Mouse (Mus musculus) retina, postnatal 7 days (tissue): ENCODE results near the gene Gucy2g.
A peak's percentile ranks its signal among the peaks of the same experiment; 100 is the strongest.

Source experiments
- DNase-seq: peaks from one replicate; pipeline ENCODE4 v3.0.0-alpha.2; 2012; ENCODE audit warnings: low read depth, low spot score

Gucy2g gene

DNA sequence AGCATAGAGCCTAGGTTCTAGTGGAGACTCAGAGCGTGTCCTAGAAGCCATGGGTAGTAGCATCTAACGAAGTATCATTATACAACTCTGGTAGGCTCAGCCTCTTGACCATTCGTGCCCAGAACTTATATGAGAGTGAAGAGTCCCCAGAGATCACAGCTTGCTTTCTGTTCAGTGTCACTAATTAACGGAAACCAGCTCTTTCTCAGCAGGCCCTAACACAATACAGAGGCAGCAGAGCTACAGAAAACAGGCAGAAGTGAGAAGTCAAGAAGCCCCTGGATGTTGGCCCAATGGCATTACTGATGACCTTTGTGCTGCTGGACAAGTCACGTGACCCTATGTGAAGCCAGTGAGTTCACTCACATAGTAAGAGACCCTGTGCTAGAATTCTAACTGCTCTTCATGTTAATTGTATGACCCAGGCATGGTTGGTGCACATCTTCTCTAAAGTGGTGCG, at the start of gene Gucy2g:
TSS of gene Gucy2g (minus strand) at position 51 of the 460 bp plus-strand sequence.
- no peak for DNase-seq

GRCm38 (mm10) chr19:55288974-55289373, 47.9 kb upstream of the Gucy2g start:
- no peak for DNase-seq

DNA sequence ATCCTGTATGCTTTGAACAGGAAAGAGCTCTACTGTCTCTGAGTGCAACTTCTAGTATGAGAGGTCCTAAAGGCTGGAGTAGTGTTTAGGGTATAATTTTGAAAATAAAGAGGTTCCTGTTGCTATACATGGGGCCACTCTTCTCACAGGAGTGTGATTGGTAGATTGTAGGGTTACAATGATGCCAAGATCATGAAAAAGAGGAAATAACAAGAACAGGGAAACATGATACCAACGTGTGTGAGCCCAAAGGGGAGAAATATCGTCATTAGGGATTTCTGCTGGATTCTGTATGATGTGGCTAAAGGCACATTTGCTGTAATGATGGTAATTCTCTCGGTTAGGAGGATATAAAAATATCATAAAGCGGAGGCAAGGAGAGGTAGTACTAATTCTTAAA, 45.0 kb upstream of the Gucy2g start:
- DNase-seq, result no peak

- DNase-seq, result no peak
Observed at GRCm38 (mm10) chr19:55284093-55284492, 43.1 kb upstream of the Gucy2g start.

GRCm38 (mm10) chr19:55276770-55277169, 35.7 kb upstream of the Gucy2g start:
- no peak for DNase-seq

DNA sequence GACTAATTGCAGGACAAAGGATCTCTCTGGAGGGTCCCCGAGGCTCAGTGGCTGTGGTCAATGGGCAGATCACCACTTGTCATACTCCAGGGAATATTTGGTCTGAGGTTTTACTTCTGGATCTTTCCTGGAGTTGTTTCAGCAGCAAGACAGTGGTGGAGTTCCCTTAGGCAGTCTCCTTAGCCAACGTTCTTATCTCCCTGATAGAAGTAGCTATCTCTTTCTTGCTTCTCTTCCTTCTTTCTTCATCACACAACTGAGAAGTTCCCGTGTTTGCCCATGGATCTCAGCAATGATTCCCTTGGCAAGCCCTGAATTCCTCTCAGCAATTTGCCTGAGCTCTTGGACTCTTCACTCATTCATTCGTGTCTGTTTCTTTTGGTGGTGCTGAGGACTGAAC, 35.1 kb upstream of the Gucy2g start:
- DNase-seq, result no peak

GRCm38 (mm10) chr19:55273340-55273739, 32.3 kb upstream of the Gucy2g start:
- DNase-seq, result no peak

DNA sequence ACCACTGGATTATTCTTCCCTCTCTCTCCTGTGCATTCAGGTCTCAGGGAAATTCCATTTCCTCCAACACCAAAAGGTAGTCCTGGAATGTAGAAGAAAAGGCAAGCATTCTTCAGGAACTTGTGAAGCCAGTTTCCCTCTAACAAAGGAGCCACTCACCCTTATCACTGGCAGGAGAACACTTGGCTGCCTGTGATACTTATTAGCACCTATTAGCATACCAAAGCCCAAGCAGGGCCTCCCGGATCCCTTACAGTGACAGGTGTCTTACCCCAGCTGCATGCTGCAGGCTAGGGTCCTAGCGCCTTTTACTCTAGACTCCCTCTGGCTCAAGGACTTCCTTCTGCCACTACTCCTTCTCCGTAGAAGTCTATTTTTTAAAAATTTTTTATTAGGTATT, 30.4 kb upstream of the Gucy2g start:
- no peak for DNase-seq

- no peak for DNase-seq
Observed at GRCm38 (mm10) chr19:55269051-55269450, 28.0 kb upstream of the Gucy2g start.

DNA sequence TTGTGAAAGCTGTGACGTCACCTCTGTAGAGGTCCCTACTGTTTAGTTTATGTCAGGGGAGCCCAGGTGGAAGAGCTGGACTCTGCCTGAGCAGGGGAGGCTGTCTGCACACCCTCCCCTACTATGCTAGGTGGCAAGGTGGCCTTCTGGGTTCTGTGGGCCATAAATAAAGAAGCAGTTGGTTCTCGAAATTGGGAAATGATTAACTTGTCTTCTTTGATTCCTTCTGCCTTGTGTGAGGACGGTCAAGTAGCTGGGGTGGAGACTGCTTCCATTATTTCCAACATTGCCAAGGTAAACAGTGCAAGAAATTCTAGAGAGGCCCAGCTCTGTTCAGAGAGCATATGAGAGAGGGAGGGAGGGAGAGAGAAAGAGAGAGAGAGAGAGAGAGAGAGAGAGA, 27.1 kb upstream of the Gucy2g start:
- DNase-seq, result no peak

GRCm38 (mm10) chr19:55266786-55267185, 25.8 kb upstream of the Gucy2g start:
- no peak for DNase-seq

GRCm38 (mm10) chr19:55265269-55265668, 24.2 kb upstream of the Gucy2g start:
- no peak for DNase-seq

DNA sequence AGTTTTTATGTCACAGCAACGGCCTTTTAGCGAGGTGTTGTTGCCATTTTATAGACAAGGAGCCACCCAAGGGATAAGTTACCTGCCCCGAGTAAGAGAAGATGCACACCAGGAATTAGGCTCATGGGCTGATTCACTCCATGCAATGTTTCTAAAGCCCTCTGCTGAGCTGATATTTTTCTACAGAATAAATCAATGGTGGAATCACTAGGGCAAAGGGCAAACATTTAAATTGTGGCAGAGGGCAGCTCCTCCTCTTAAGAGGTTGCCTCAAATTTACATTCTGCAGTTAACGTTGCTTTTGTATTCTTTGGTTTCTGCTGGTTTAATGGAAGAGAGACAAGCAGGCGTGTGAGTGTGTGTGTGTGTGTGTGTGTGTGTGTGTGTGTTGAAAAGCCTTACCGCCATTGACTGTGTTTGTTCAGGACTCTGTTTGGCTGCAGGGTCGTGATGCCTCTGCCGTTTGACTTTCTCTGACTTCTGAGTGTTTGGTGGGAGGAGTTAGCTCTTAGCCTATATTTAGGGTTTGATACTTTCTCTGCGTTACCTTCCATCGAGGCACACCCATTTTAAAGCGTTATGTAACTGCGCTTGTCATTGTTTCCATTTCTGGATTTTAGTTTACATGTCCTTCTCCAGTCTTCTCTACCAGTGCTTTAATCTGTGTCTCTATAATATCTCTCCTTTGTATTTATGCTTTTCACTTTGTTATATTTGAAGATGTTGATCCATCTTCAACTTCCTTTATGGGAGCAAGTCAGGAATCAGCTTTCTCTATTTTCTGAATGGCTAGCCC, 19.6 kb upstream of the Gucy2g start:
- no peak for DNase-seq

DNA sequence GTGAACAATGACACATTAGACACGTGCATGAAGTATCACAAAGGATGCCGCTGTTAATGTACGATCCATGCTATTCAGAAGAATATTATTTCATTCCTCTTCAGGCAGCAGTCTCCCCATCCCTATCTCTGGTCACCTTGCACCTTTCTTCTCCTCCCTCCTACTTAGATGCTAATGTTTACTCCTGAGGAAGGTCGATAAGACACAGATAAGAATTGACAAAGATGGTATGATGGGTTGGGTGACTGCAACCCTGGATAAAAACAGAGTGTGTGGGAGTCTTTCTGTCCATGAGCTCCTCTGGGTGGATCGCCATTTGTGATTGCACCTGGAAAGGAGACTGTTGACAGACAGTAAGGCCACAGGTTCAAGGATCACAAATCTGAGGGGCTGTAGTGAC, 17.5 kb upstream of the Gucy2g start:
- no peak for DNase-seq

- DNase-seq, result no peak
Observed at GRCm38 (mm10) chr19:55257656-55258375, 16.8 kb upstream of the Gucy2g start.

GRCm38 (mm10) chr19:55256156-55256555, 15.1 kb upstream of the Gucy2g start:
- DNase-seq, result no peak

DNA sequence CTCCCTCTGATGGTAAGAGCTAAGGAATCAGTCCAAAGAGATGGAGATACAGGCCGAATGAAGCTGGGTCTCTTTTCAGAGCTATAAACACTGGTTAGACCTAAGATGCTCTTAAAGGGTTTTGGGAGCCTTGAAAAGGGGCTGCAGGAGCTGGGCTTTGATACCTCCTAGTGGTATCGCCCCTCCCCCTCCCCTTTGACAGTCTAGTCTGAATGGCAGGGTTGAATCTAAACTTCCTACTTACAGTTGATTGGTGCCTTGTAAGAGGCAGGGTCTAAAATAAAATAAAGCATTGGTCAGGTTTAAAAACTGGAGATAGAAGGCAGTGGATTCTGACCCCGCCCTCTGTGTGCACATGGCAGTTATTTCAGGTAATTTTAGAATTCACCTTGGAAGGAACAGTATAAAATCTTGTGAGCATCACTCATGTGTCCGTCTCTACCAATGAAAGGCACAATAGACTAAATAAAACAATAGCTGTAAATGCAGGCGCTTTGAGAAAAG, 13.5 kb upstream of the Gucy2g start:
- no peak for DNase-seq

DNA sequence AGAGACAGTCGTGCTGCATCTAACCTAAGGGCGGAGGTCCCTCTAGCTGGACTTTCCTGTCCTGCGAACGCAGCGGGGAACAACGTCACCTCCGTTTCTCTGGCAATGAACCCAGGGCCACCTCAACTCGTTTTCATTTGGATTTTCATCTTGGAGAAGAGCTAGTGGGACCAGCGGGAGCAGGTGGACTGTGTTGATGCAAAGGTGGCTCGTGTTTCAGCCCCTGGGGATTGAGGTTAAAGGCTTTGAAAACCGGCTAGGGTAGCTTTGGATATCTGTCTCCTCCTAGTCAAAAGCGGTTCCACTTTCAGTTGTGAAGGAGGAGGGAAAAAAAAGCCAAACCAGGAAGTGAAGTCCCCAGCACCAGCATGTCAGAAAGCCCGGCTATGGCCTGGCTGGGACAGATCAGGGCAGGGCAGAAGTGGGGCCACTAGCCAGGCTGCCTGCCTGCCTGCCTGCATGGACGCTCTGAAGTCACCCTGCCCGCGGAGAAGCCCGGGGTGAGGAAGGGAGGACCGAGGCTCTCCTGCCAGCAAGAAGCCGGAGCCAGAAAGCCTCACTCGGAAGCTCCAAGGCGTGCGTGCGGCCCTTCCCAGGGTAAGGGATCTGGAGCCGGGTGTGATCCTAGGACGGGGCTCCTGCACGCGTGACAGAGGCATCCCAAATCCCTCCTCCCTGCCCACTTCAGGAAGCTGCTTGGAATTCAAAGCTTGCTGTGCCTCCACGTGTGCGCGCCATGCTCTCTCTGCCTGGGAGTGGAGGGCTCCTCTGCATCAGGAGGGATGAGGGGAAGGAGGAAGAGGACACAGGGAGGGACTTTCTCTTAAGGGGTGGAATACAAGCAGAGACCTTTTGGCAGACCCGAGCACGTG, 12.8 kb upstream of the Gucy2g start:
- DNase-seq, result peak; percentile 21

- no peak for DNase-seq
Observed at GRCm38 (mm10) chr19:55253239-55253569, 12.2 kb upstream of the Gucy2g start.

DNA sequence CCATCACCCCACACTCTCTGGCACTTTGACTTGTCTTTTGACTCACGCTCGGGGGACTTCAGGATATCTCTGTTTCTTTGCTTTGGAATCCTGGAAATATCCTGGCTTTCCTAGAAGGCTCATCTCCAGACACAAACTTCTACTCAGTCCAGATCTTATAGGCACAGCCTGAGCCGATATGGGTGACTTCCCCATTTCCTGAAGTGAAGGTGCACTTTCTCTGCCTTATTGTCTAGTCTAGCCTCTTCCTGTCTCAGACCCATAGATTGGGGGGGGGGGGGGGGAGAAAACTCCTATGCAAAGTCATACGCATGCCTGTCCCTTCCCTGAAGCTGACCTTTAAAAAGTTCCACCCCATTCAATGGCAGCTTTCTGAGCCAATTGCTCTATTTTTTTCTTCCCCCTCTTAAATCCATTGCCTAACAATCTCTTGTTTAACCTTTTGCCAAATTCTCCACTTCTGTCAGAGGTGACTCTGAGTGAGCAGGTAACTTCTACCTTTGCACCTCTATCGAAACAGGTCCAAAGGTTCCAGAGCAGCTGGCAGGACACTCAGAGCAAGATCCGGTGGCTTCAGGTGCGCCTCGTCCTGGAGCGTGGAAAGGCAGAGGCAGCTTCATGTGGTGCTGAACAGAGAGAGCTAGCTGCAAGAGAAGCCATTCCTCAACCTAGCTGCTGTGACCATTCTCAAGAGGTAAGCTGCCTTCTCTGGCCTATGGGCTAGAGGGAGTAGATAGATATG, 10.5 kb upstream of the Gucy2g start, which contains the start of gene Acsl5:
TSS of gene Acsl5 (plus strand) at position 556 of the 742 bp plus-strand sequence.
- no peak for DNase-seq

DNA sequence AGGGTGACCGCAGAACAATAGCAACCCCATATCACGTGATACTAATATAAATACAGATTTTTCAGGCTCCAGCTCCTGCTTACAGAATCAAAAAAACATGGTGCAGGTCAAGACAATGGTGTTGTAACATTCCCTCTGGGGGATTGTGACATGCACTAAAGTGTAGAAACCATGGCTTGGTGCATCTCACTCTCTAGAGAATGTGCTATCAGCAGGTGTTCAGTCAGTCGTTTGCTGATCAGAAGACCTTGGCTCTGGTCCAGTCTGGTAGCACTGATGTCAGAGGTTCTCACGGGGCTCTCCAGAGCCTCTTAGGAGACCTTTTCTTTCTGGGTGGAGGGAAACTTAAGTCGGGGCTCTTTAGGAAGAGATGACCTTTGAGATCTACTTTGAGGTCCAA, 9.4 kb upstream of the Gucy2g start:
- DNase-seq, result no peak
